Mouse (Mus musculus) right cerebral cortex, postnatal 14 days (tissue): ENCODE data around the gene Defb41.
"Not testable (repeated sequence)": the region's sequence is repeated elsewhere in the genome, so short reads cannot be mapped to it uniquely, and the experiment has no call there.

Experiments
- DNase-seq: peaks from one replicate; pipeline ENCODE4 v3.0.0; 2022

Defb41 gene

DNA sequence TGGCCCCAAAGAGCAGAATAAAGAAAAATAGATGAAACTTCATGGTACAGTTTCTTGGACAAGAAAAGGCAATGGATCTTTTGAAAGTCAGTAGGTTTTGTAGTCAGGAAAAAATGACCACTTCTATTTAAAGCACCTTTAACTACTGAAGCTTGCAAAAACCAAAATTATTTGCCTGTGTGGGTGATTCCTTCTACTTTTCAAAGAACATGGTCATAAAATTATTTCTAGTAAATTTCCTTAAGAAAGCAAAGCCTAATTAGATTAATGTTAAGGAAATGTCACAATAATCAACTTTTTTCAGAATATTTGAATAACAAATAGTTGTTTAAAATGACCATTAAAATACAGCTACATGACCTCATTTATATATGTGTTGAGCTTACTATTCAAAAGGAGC is at the start of gene Defb41:
Gene Defb41, minus strand, starts transcription at position 101 of the 400 bp plus-strand sequence.
- no peak for DNase-seq

DNA sequence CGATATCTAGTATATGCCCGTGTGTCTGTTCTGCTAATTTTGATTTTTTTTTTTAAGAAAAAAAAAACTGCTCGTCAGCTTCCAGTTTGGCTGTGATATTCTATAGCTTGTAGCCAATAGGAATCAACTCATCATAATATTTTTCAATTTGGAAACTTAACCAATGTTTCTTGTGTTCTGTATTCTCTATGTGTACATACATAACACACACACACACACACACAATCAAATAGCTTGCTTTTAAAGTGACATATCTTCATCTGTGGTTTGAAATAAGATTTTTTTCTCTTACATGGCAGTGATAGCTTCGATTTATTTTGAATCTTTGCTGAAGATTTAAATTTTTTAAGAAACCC is 43.5 kb upstream of the Defb41 start:
- no peak for DNase-seq

DNA sequence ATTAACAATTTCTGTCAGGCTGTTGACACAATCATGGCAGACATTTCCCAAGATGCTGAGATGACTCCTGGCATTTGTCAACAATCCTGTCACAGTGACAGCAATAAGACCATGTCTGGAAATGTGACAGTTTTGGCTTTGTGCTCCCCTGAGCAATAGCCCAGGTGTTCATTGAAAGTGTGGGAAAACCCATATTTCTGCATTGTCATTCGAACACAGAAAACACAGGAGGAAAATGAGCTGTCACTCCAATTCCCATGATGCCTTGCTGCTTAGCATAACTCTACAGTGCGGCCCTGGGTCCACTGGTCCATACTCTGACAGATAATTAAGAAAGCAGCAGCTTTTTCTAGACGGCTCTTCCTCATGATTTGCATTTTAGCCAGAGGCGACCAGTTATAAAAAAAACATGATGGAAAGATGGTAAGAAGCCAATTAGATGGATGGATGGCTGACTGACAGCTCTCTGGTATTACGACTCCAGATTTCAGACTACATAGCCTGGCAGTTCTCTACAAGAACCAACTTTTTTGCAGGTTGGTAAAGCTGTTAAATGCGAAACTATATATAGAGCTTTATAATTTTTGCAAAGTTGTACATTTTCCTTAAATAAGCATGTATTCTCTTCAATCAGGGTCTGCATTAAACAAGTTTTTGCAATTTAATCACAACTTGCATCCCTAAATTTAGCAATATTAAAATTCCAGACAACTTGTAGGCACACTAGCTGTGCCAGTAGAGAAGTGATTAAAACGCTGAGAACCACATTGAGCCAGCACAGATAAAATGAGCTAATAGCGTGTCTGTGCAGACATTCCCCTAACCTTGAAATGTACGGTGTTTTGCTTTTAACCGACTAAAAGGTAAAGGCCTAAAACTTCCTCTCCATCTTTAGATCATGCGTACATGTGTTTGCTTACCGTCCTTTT is 42.9 kb upstream of the Defb41 start:
- no peak for DNase-seq

DNA sequence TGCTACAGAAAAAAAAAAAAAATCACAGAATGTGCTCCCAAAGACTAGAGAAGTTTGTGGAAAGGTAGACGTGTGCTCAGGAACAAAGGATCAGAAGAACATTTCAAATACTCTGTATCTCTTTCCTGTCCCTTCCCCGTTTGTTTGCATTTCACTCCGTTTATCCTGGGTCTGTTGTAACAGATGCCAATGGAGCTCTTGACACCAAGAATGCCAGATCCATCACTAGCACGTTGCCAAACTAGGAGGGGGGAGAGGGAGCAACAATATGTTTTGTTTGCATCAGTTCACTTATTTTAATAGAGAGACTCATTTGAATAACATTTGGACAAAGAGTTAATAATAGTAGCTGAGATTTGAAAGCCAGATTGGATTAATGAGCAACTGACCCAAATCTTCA is 27.6 kb upstream of the Defb41 start:
- DNase-seq: no peak

DNA sequence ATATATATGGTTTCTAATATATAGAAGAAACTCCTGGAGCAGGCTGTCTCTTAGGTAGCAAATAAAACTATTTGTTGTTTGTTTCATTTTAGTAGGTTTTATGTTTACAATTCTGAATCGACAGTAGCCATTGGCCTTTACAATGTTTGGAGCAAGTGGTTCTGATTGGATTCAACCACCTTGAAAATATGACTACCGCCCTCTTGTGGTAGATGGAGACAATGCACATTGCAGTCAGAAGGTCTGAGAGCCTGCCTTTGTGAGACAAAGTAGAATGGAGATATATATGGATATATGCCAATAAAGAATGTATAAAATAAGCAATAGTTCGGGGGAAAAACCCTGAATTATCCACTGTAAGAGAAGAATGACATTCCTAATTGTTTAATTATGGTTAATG is 23.9 kb upstream of the Defb41 start:
- DNase-seq: no peak

DNA sequence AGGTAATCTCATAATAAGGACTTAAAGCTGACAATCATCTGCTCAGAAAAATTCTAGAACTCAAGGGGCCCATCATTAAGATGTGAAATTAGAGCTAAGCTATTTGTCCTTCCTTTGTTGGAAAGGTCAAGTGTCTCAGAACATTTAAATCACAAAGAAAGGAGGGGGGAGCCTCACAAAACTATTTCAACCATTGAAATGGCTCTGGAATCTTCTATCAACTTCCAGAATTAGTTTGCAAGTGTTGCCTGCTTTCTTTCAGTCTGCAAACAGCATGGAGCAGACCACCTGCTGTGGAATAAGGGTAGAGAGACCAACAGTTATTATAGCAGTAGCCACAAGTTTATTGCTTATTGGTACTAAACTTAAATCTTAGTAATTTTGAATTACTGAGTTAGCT is 22.4 kb upstream of the Defb41 start:
- DNase-seq: no peak

DNA sequence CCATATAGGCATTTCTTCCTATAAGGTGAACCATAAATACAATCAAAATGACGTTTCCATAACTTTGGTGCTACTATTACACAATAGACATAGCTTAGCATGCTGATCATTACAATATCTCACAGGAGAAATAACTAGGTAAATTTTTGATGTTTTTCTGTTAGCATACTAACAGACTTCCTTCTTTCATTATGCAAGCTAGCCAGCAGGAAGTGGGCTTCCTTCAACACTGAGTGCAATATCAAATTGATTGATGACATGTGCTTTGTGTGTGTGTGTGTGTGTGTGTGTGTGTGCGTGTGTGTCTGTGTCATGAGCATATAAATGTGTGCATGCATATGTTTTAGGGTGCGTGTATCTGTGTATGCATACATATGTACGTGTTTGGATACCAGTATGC is 6.2 kb upstream of the Defb41 start:
- no peak for DNase-seq

DNA sequence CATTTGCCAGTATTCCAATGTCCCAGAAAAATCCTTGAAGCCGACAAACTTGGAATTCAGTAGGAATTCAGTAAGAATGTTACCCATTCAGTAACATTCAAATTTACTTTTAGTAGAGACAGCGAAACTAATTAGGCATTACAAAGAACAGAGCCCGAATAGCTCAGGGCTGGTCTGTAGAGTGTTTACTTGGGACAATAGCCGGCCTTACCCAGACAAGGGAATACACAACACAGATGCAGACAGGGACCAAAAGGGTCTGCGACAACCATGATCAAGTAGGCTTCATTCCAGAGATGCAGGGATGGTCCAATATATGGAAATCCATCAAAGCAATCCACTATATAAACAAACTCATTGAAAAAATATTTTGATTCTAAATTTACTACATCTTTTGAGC is 3.9 kb upstream of the Defb41 start:
- DNase-seq: no peak

DNA sequence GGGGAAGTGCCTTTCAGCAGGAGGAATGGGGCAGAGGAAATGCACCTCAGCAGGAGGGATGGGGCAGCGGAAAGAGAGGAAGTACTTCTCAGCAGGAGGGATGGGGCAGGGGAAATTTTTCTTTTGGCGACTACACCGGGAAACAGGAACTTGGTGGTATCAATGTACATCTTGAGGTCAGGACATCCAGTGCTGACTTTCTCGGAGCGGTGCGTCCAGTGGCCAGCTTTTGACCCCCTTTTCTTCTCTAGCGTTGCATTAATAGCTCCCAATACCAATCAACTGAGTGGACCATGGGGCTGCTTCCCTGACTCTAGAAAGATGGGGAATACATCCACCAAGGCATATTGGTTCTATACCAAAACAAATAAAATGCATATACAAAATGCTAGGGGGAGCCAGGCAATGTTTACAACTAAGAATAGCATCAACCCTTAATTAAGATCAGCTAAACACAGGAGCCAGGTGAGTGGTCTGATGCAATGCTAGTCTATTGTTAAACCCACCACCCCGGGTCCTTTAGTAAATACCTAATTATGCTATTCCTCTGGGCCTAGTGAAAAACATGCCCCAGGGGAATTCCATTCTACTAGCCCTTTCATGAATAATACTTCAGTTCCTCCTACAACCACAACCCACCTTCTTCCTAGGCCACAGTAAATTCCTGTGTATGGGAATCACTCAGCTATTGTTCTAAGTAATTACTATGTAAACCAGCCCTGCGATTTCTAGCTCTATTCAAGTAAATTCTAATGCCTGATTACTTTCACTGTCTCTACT is 18.9 kb downstream of the Defb41 start:
- DNase-seq: not testable (repeated sequence)

DNA sequence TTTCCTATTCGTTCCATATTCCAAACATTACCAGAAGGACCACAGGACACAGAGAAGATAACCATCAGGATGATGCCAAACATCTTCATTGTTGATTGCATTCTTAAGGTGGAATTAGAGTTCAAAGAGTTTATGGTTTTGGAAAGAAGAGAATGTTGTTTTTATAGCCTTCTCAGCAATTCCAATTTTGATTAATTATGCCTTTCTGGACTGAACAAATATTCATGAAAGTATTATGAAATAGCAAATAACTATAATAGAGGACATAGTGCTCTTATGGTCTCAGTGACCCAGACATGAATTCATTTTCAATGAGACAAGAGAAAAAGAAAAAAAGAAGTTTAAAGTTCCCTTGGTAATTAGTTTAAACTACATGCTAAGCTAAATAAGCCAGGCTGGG is 27.6 kb downstream of the Defb41 start, which contains the start of gene Defb18:
Gene Defb18, minus strand, starts transcription at position 101 of the 400 bp plus-strand sequence.
- DNase-seq: no peak

DNA sequence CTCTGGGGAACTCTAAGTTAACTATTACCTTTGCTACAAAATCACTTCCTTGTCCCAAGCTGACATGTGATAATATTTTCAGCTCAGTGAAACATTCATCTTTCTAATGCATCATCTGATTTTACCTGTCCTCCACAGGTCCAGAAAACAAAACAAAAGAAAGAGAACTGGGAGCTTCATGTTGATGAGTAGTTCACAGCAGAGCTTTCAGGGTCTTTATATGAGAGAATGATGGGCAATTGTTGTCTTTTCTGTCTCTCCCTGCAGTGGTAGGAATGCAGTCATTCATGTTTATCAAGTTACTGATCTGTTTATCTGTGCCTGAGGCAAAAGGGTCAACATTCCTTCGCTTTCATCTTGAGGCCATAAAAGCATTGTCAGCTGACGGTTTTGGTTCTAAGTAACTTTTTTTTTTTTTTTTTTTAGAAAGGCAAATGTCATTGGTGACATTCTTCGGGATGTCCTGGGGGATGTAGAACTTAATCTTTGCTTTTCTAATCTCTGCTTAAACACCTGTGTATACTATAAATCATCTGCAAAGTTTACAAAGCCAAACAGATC is 41.5 kb downstream of the Defb41 start:
- DNase-seq: no peak
